Comparison of ENCODE assay signal across 9 mouse cellular contexts in the genomic region with DNA sequence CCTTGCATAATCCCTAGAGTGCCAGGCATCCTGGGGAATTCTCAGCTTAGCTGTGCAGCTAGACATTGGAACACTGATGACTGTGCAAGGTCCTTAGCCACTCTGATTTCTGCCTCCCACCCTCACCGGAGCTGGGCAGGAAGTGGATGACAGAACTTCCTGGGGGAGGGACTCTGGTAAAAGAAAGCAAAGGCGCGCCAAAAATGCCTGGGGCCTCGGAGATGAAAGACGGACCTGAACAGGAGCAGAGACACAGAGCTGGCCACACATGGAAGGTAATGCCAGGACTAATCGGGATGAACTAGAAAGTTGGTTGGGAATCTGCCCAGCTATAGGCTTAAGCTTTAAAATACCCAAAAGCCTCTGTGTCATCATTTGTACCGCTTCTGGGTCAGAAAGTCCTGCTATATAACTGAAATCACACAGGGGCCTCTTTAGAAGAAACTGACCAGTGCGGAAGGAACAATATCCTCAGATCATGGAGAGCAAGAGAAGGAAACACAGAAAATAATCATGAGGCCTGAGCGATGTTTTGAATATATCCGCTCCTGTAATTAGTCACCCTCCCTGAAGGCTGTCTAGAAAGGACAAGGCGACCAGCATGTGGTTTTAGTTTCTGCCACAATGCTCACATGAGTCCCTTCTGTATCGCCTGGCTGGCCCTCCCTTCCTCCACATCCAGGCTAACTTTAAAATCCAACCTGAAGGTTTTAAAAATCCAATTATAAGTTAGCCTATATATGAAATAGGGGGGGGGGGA. TPM values are rescaled to one million over a fixed set of nuclear protein-coding genes. Genes with fewer than 3 reads are reported as not detected.
DNase-seq lines count a peak whose midpoint lies in the region; ATAC-seq lines count a peak whose summit lies in the region.
"Had no signal": no experiment of that assay in that cellular context is flagged by ENCODE, and none has a peak within 500 bp of the region (broad histone marks: within the 10 kb centered on the region; RNA-seq: fewer than 3 reads in every experiment).

A gene (plus strand): TSS at position 197 of the 760 bp plus-strand sequence.

- no peaks in the 10 kb centered on the region for H3K27me3 ChIP-seq in heart, embryonic 11.5 days (ENCODE audit: control insufficient read depth, insufficient read depth, low read length)
- no peaks in the 10 kb centered on the region for H3K27me3 ChIP-seq in forebrain, embryonic 13.5 days

- H3K27ac ChIP-seq in heart, embryonic 11.5 days (ENCODE audit: low read depth, low read length): no peak within 1 kb of the TSS
- no peak within 1 kb of the TSS for H3K27ac ChIP-seq in forebrain, embryonic 13.5 days

- no peaks in the 10 kb centered on the region for H3K4me1 ChIP-seq in heart, embryonic 11.5 days (ENCODE audit: control insufficient read depth, insufficient read depth, low read length)
- H3K4me1 ChIP-seq in forebrain, embryonic 13.5 days: no peaks in the 10 kb centered on the region

- no peak within 1 kb of the TSS for H3K4me3 ChIP-seq in heart, embryonic 11.5 days (ENCODE audit: low read depth, low read length)
- no peak within 1 kb of the TSS for H3K4me3 ChIP-seq in forebrain, embryonic 13.5 days

- peak; percentile 11 for DNase-seq in embryo, embryonic 11 days
- DNase-seq in embryo, embryonic 10.5 days (ENCODE audit: low spot score): no peak
- peak; percentile 15 for DNase-seq in adrenal gland, adult 8-10 months
- peak; percentile 73 to 74 for DNase-seq in kidney, postnatal 36 days
- no peak for DNase-seq in frontal cortex, postnatal 10 days (ENCODE audit: low spot score in 2 of 2)

- WGBS in heart, embryonic 11.5 days (ENCODE audit: insufficient replicate concordance): 72% methylated on average over 12 of the region's 12 CpGs
- 80% methylated on average over 12 of the region's 12 CpGs for WGBS in forebrain, embryonic 13.5 days

- no peaks in the 10 kb centered on the region for H3K36me3 ChIP-seq in heart, embryonic 11.5 days (ENCODE audit: control insufficient read depth, insufficient read depth, low read length)
- no peaks in the 10 kb centered on the region for H3K36me3 ChIP-seq in forebrain, embryonic 13.5 days (ENCODE audit: poor library complexity, severe bottlenecking)
- H3K36me3 ChIP-seq: G1E had no signal

- H3K9me3 ChIP-seq in heart, embryonic 11.5 days (replicated peaks; ENCODE audit: control insufficient read depth, low read length): no peaks in the 10 kb centered on the region
- no peaks in the 10 kb centered on the region for H3K9me3 ChIP-seq in forebrain, embryonic 13.5 days (replicated peaks)
- H3K9me3 ChIP-seq: G1E had no signal

- ATAC-seq in heart, embryonic 11.5 days (replicated peaks; ENCODE audit: insufficient number of reproducible peaks, low FRiP score, low TSS enrichment): no peak
- ATAC-seq in monocyte, adult 5-6 weeks (replicated peaks; ENCODE audit: insufficient number of reproducible peaks, low FRiP score, low TSS enrichment, poor library complexity, severe bottlenecking): peak; percentile 70
- no peak for ATAC-seq in forebrain, embryonic 13.5 days

- peak within 1 kb of the TSS; percentile 25 for H3K4me2 ChIP-seq in heart, embryonic 11.5 days
- H3K4me2 ChIP-seq in forebrain, embryonic 13.5 days: no peak within 1 kb of the TSS

- H3K9ac ChIP-seq in heart, embryonic 11.5 days (ENCODE audit: low read depth, low read length): no peak within 1 kb of the TSS; the same call in 1 of the 2 replicates
- H3K9ac ChIP-seq in forebrain, embryonic 13.5 days: no peak within 1 kb of the TSS

RNA-seq across cellular contexts. Expression of the gene that starts here (rescaled TPM):
- 1 to 10 TPM; 2.5 to 4.0 (median 3.5) TPM for total RNA-seq in adrenal gland, adult 8-10 months (2022)
- polyA plus RNA-seq in heart, embryonic 11.5 days (2014; fragmentation: Nextera tagmentation; extraction: Ambion mirVana): 1.4 and 1.5 TPM in 2 replicates
- 3.3 to 5.2 TPM (median 3.9 TPM) in 3 replicates for total RNA-seq in monocyte, adult 5-6 weeks (2017)
- polyA plus RNA-seq in forebrain, embryonic 13.5 days (2015; fragmentation: Nextera tagmentation; extraction: Ambion mirVana): 0.13 and 0.26 TPM in 2 replicates
- polyA plus RNA-seq: G1E had no signal

Comparison
In these comparisons a context has a peak if more than half of its experiments do, and no peak if none do; other contexts are left out.
1. DNase-seq: peak in embryo, embryonic 11 days (single experiment), adrenal gland, adult 8-10 months (single experiment) and kidney, postnatal 36 days (2 of 2); none in embryo, embryonic 10.5 days (single experiment) and frontal cortex, postnatal 10 days (0 of 2).